Mouse (Mus musculus) retina, postnatal 1 day (tissue): ENCODE results near the gene Ascc1.
"Not testable (repeated sequence)": the region's sequence is repeated elsewhere in the genome, so short reads cannot be mapped to it uniquely, and the experiment has no call there.

Source experiments
- DNase-seq: peaks from one replicate; pipeline ENCODE4 v3.0.0-alpha.2; 2012

The Ascc1 gene

DNA sequence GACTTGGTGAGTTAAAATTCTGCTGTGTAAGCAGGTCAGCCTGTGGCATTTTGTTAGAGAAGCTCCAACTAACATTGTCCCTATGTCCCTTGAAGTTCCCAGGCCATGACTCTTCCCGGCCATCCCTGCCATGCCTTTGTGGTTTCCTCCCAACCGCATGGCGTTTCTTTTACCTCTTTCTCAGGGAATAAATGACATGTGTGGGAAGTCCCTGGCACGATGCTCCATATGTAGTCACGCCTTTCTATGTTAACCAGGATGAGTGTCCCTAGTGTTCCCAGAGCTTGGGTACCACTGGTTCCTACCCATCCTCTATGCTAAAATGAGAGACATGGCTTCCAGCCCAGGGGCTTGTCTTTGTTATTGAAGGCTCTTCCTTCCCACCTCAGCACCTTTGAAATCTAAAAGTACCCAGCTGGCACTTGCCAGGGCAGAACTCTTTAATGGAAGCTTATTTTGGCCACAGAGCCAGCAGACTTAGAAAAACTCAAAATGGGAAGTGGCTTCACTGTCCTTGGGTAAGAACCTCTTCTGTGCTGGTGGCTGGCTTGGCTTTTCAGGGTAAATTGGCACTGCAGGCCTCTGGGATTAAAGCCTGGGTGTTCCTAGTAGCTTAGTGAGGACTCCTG lies 24.8 kb upstream of the Ascc1 start:
- no peak for DNase-seq

DNA sequence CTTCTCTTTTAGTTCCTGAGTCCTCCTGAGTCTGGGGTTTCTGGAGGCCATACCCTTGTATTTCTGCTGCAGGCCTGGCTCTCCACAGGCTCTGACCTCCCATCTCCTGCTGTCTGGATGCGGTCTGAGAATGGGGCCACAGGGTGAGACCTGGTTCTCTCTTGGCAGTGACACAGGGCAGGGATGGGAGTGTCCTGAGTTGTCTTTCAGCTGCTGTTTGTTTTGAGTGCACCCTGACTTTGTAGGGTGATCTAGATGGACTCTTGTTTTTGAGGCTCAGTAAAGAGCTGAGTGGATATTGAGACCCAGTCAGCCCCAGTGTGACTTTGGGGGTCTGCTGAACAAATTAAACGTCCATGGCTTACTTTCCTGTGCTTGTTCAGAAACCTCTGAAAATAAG lies 24.2 kb upstream of the Ascc1 start:
- DNase-seq, result no peak

DNA sequence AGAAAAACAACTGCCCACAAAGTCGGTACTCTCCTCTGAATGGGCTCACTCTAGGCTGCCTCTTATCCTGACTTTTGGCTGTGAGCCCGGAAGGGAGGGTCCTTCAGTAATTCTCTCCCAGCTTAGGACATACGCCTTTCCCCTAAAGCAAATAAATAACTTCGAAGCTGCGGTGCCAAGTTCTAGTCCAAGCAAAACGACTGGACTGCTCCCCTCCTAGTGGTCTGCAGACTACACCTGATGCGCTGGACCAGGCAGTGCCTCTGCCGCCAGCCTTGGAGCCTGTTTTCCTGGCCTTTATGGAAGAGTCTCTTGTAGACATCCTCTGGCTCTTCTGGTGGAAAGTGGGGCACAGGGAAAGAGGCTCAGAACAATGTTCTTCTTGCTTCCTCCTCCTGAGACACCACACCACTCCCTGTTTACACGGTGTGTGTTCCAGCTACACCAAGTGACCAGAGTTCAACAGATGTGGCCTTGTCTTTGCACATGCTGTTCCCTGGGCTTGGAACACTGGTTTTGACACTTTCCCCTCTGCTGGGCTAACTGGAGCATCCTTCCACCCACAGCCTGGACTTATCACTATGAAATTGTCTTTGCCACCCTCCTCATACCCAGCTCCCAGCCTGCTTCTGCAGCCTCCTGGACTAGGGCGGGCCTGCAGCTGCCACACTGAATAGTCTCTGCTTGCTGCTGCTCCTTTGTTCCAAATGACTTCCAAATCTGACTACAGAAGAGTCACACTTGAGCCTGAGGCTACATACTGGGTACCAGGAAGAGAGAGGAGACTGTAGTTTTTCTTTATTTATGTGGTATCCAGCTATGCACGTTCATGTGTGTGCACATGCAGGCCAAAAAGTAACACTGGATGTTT lies 23.5 kb upstream of the Ascc1 start:
- peak; percentile 67 for DNase-seq

DNA sequence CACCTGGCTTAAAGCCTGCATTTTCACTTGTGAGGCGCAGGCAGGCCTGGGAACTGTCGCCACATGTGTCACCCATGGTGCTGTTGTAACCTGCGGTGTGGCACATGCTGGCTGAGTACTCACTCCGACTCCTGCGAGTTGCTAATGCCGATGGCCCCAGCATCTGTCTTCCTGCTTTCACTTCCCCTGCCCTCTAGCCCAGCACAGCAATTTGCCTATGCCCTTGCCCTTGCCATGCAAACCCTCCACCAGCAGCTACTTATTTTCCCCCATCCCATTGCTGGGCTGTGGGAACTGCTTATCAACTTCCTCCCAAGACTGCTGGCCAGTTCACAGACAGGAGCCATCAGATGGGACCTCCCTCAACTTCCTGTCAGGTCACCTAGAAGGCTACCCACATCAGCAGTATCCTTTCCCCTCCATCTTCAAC lies 21.8 kb upstream of the Ascc1 start:
- DNase-seq, result no peak

DNA sequence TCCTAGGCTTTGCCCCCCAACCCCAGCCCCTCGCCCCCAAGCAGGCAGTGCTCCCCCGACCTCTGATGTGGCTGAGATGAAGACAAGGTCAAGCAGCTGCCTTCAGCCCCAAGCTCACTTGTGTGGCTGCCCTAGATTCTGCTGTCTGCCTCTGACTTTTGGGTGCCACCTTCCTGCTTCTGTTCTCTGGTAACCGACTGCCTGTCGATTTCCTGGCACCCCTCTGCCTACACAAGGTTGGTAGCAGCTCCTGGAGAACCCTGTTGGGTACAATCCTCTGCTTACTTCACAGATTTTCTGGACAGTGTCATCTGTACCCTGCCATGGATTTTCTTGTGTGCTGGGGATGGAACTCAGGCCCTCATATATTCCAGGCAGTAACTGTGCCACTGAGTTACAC lies 21.3 kb upstream of the Ascc1 start:
- no peak for DNase-seq

DNA sequence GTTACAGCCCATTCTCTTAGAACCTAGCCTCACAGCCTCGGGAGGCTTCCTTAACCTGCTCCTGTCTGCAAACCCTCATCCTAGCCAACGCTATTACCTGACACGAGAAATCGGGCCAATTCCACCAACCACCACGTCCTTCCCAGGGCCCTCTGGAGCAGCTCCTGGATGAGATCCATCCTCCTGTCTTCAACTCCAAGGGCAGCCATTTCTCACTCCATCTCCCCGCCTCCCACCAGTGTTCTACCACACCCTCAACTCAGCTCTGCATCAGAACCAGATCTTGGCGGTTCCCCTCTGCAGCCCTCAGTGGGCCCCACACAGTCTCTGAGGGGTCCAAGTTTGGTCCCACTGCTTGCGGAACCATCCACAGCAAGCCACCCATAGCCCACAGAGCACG lies 20.8 kb upstream of the Ascc1 start:
- DNase-seq, result no peak

DNA sequence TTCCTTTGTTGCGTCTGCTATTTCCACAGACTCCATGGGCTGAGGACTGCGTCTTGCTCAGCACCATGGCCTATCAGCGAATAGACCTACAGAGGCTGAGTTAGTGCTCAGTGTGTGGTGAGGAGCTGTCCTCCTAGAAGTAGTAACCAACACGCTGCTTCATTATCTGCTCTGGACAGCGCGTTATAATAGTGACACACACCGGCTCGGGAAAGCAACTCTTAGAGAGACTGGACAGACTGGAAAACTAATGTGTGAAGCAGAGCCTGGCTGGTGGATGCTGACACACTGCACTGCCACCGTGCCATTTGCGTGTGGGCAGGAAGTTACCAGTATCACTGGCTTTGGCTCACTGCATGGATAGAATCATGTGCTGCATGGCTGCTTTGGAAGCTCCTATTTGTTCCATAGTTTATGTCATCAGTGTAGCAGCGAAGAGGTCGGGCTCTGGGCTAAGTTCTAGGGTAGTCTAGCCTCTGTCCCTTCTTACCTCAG lies 20.2 kb upstream of the Ascc1 start:
- DNase-seq, result no peak

DNA sequence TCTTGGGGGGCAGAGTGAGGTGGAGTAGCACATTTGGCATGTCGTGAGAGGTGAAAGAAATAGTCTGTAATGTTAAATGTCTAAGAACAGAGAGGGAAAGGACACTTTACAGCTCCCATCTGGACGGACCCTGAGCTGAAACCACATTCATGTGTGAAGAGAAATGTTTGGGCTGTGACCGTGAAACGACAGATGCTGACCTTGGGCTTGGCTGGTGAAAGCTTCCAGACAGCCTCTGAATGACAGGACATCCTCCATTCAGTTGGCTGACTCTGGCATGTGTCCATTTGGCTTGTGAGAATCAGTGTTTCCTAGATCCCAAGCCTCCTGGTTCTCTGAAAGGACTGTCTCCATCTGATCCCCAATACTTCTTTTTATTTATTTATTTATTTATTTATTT lies 14.6 kb upstream of the Ascc1 start:
- no peak for DNase-seq

DNA sequence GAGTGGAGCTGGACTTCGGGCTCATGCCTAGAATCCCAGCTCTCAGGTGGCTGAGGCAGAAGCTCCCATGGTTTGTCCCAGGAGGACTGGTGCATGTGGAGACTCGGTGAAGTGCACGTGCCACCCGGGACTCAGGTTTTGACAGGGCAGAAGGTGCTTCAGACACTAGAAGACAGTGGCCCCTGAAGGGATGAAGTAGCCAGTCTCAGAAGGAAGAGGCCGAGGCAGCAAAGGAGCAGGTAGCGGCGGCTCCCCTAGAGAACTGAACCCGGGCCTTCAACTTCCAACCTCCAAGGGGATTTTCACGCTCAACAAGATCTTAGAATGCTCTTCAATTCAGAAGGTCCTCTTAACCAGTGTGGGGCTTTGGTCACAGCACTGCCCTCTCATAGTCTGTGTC lies 12.2 kb upstream of the Ascc1 start:
- DNase-seq, result no peak

DNA sequence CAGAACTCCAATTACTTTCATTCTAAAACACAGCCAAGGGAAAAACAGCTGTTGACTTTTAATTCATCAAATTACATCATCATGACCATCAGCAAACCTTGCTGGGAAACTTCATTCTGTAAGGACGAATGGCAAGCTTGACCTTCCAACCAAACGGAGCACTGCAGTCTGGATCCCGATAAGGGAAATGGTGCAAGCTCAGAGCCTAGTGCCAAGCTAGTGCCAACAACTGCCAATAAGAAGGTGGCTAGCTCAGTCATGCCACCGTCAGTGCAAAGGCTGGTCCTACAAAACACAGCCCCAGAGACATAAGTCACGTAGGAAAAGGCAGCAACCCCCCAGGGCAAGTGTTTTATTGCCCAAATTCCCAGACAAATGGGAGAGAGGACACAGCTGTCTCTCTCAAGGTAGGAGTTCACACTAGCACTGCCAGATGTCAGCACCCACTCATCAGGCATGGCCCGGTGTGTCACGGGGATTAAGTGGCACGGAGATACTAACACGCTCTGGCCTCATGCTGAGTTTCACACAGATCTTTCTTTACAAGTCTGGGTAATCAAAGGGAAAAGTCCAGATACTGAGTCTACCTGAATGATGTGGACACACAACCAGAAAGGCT lies 11.2 kb upstream of the Ascc1 start:
- DNase-seq, result no peak

DNA sequence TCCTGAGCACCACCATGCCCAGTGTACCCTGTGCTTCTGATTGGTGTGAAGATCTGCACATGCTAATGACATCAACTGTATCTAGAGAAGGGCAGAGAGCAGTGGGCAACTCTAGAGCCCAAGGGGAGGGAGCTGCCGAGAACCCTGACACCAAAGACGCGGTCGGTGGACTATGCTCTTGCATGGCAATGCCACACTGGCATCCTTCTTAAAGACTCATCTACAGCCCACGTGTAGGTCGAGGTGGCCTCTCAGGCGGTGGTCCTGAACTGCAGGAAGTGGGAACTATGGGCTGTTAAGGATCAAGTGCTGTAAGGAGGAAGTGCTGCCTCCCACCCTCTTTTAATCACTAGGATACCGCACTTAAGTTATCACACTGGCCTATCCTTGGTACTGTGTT lies 10.6 kb upstream of the Ascc1 start:
- DNase-seq, result no peak

DNA sequence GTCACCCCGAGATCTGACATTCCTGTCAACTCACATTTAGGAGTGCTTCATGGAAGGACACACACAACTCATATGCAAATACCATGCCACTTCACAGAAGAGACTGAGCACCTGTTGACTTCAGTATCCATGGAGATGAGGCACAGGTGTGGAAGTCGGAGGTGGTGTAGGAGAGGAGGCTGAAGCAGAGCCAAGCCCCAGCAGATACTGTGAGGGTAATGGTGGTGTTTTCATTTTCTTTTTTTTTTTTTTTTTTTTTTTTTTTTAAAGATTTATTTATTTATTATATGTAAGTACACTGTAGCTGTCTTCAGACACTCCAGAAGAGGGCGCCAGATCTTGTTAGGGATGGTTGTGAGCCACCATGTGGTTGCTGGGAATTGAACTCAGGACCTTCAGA lies 8.8 kb upstream of the Ascc1 start:
- DNase-seq, result not testable (repeated sequence)

DNA sequence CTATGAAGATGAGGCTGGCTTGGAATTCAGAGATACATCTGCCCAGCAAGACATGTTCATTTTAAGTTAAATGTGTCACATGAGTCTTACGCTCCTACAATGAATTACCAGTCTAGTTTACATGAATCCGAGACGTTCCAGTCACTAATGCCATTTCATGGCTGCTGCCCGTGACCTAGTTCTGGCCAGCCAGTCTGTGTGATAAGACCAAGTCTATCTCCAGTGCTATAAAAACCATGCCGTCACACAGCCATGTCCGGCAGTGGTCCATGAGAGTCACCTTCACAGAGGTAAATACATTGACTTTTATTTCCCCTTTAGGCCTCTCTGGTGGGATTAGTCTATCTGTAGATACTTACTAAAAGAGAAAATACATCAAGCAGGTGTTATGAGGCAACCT lies 6.7 kb upstream of the Ascc1 start:
- DNase-seq, result no peak

DNA sequence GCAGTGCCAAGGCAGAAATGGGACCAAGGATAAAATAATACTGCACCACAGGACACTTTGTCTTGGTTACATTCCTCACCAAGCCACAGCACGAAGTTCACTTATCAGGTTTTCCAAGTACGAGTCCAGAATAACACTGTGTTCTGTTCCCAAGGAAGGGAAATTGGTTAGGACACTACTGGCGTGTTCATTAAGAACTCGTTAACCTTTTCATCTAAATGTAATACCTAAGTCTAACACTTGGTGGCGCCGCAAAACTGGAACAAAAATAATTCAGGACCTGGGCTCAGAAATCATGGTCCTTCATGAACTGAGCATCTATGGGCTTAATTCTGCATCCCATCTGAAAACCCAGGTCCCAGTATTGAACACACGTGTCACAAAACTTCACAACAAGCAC lies 5.0 kb upstream of the Ascc1 start:
- DNase-seq, result peak; percentile 87

DNA sequence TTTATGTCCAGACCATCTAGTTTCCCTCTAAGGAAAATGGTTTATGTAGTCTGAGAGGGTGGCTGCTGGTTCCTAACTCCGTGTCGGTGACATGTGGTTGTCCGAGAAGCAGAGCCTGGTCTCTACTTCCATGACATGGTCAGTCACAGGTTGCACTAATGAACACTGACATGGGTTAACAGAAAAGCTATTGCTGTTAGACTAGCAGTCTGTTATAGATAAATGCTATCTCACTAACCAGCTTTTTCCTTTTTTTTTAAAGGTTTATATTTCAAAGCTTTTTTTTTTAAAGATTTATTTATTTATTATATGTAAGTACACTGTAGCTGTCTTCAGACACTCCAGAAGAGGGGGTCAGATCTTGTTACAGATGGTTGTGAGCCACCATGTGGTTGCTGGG lies 3.5 kb upstream of the Ascc1 start:
- no peak for DNase-seq

DNA sequence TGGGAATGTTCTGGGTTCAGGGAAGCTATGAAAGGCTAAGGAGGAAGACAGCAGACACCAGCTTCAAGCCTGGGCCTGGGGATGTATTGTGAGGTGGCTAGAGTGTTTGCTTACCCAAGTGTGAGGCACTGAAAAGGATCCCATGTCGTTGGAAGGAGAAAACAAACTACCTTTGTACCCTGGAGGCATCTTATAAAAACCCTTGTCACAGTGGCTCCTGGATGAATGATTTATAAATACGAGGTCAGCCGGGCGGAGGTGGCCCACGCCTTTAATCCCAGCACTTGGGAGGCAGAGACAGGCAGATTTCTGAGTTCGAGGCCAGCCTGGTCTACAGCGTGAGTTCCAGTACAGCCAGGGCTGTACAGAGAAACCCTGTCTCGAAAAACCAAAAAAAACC lies 942 bp upstream of the Ascc1 start:
- DNase-seq, result not testable (repeated sequence)

DNA sequence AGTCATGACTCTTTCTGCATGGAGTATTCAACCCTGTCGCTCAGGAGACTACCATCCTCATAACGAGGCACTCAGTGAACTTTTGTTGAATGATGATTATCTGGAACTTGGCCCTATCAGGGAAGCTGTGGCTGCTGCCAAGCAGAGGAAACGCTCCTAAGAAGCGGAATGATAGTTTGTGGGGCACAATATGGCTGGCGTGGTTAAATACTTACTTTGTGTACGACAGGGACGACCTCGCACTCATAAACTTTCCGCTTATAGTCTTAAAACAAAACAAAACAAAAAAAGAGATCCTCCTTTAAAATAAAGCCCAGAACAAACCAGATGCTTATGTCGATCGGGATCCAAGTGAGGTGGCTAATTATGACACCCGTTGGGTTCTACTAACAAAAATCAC lies 402 bp upstream of the Ascc1 start:
- DNase-seq, result no peak

DNA sequence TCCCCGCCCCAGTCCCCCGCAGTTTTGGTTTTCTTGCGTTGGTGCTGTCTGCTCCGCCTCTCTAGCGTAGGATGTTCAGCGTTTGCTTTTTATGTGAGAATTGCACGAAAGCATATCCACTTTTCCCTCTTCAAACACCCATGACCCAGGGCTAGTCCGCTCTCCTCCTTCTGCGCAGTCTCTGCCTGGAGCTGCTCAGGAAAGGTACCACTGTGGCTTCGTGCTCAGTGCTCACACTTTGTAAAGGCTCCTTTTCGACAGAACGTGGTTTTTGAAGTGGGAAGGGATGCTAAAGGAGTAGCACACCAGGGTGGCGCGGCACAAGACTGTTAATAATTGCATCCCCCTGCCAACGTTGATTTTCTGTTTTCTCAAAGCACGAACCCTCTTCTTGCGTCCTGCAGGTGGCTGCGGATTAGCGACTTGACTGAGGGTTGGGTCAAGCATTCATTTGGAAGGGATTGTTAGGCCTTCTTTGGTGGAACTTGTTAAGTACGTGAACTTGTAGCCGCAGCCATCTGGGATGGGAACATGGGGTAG lies 678 bp downstream of the Ascc1 start:
- DNase-seq, result no peak

DNA sequence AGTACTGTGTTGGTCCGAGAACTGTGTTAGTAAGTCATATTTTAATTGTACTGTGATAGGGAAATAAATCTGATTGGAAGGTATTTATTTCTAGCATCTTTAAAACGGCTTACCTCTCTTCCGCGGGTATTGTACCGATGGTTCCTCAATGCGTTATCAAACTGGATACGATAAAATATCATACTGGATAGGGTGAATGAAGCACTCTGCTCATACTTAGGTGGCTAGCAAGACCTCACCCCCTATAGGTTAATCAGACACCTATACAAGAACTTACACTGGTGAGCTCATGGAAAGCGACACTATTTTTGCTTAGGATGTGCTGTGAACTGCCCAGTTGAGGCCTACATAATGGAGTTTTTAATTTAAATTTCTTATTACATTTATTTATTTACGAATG lies 1.2 kb downstream of the Ascc1 start:
- DNase-seq, result no peak

DNA sequence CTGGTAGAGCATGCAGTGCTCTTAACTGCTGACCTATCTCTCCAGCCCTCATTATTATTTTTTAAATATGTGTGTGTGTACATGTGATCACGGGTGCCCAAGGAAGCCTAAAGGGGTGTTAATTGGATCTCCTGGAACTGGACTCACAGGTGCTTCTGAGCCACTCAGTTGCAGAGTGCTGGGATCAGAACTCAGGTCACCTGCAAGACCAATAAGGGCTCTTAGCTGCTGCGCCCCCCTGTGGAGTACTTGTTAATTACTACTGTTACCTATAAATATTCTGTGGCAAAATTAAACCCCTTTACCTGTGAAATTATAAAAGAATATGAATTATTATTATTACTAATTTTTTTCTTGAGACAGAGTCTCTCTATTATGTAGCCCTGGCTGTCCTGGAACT lies 2.7 kb downstream of the Ascc1 start:
- no peak for DNase-seq

DNA sequence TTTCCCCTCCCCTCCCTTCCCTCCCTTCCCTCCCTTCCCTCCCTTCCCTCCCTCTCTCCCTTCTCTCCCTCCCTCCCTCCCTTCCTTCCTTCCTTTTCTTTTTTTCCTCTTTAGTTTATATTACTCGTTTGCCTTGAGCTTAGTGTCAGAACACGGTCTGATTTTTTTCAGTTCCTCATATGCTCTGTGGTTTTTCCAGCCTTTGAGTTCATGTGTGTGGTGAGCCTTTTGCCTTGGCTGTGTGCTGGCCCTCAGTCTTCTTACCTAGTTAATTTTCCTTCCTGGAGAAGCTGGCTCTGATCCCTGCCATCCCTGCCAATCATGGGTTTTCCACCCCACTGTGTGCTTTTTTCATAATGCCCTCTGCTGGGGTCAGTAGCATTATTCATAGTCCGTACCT lies 6.5 kb downstream of the Ascc1 start:
- DNase-seq, result no peak

DNA sequence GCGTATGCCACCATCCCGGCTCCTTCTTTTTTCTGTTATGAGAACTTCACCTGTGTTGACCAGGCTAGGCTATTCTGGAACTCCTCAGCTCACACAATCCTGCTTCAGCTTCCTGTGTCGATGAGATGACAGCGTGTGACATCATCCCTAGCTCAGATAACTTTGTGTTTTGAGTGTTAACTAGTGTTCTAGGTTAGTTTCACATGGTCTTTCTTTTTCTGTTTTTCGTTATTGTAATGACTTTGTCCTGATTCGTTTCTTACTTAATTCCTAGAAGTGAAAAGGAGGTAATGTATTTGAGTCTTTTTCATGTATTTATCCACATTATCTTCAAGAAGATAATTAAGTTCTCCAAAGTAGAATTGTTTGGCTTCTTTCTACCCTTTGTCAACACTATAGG lies 13.6 kb downstream of the Ascc1 start:
- no peak for DNase-seq

DNA sequence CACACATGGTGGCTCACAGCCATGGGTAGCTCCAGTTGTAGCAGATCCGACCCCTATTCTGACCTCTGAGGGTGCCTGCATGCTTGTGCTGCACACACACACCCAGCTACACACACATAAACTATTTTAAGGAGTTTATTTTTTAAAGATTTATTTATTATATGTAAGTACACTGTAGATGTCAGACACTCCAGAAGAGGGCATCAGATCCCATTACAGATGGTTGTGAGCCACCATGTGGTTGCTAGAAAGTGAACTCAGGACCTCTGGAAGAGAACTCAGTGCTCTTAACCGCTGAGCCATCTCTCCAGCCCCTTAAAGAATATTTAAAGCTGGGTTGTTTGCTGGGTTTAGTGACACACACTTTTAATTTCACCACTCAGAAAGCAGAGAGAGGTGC lies 16.7 kb downstream of the Ascc1 start:
- no peak for DNase-seq

DNA sequence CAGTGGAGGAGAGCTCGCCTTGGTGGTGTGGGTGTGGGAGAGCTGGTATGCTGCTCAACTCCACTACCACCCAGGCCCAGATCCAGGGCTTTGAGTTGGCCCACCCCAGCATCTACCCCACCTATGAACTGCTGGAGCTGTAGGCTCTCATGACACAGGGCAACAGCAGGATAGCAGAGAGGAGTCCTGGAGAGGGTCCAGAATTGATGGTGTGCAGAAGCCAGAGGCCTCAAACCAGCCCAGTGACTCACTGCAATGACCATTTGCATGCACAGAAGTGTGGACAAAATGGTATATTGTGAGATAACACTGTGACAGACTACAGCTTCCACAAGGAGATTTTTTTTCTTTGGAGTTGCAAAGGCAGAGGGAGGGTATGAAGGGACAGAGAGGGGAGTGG lies 21.1 kb downstream of the Ascc1 start:
- no peak for DNase-seq
